Mouse (Mus musculus) cerebellum, adult 2 months (tissue): ENCODE data around the gene Otop3.

Experiments
- CTCF ChIP-seq: fragments of 200-500 bp; IDR thresholded peaks from 2 replicates; pipeline ENCODE4 v1.5.1; 2011; ENCODE audit warnings: low read depth, mild to moderate bottlenecking, control low read depth, low read length, moderate library complexity, borderline replicate concordance; ENCODE audit not compliant: insufficient read depth
- POLR2A ChIP-seq: fragments of 200-500 bp; IDR thresholded peaks from 2 replicates; pipeline ENCODE4 v1.6.1; 2011; ENCODE audit warnings: low read length, control low read depth, borderline replicate concordance; ENCODE audit not compliant: insufficient read depth

DNA sequence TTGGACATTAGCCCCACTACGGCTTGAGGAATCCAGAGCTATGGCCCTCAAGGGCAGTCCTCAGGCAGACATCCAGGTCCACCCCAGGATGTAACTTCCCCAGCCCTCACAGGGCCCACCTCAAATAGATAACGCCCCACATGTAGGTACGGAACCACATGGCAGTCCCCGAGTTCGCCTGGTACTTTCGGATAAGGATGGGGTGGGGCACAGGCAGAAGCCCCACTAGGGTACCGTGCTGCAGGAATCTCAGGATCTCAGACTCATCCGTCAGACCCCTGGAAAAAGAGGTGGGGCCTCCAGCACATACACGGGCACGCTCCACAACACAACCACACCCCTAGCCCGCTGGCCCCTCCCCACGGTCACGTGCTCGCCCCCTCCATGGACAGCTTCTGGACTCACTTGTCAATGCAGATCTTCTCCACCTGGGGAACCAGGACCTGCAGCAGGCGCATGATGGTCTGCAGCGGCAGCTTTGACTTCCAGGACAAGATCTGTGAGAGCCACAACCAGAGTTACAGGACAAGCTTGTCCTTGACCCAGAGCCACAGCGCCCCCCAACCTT lies 14.2 kb downstream of the Otop3 start:
- TF ChIP-seq CTCF (no peak), POLR2A (no peak)
